Mouse (Mus musculus) G1E (cell line): ENCODE results near the gene Minos1. TPM values are rescaled to one million over a fixed set of nuclear protein-coding genes. Genes with fewer than 3 reads are reported as not detected.

Experiments used
- ATAC-seq: 2 replicates; pipeline ENCODE4 v1.8.0; 2016; ENCODE audit warnings: mild to moderate bottlenecking; ENCODE audit not compliant: insufficient number of reproducible peaks, poor library complexity, low FRiP score, severe bottlenecking; ENCODE audit errors: extremely low read depth
- DNase-seq: peaks from one replicate; pipeline ENCODE4 v3.0.0; 2012; ENCODE audit warnings: low spot score
- H3K27me3 ChIP-seq: 2 replicates; pipeline ENCODE4 v1.6.1; 2012; ENCODE audit warnings: mild to moderate bottlenecking, low read length, inconsistent platforms; ENCODE audit not compliant: insufficient read depth
- H3K36me3 ChIP-seq: replicated peaks from 2 replicates; pipeline ENCODE3; 2012; ENCODE audit warnings: mild to moderate bottlenecking, inconsistent platforms
- H3K4me1 ChIP-seq: 2 replicates; pipeline ENCODE4 v1.6.1; 2012; ENCODE audit warnings: low read depth, low read length, inconsistent platforms, mixed read lengths; ENCODE audit not compliant: insufficient read depth
- H3K4me3 ChIP-seq: 2 replicates; pipeline ENCODE4 v1.5.1; 2012; ENCODE audit warnings: low read depth, mild to moderate bottlenecking, inconsistent platforms, low read length, moderate library complexity, mixed read lengths
- H3K9me3 ChIP-seq: replicated peaks from 2 replicates; pipeline ENCODE4 v1.6.1; 2012; ENCODE audit warnings: inconsistent platforms
- CTCF ChIP-seq: IDR thresholded peaks from 2 replicates; pipeline ENCODE4 v1.5.1; 2012; ENCODE audit warnings: low read depth, low read length, inconsistent platforms, mixed read lengths
- GATA1 ChIP-seq: IDR thresholded peaks from 2 replicates; pipeline ENCODE4 v1.6.1; 2012; ENCODE audit warnings: borderline replicate concordance, low read length, inconsistent platforms, mixed read lengths
- GATA2 ChIP-seq: IDR thresholded peaks from 2 replicates; pipeline ENCODE4 v1.6.1; 2012; ENCODE audit warnings: low read depth, low read length, inconsistent platforms, borderline replicate concordance
- POLR2AphosphoS5 ChIP-seq: IDR thresholded peaks from 2 replicates; pipeline ENCODE4 v1.6.1; 2012; ENCODE audit warnings: low read depth, low read length, inconsistent platforms; ENCODE audit not compliant: insufficient replicate concordance
- TAL1 ChIP-seq: conservative IDR thresholded peaks from 2 replicates; pipeline ENCODE4 v1.6.1; 2012; ENCODE audit warnings: low read depth, low read length, inconsistent platforms, mixed read lengths
- polyA plus RNA-seq: library from polyadenylated mRNA; stranded (reverse); fragments of >175 nt; gene quantifications from 2 replicates; pipeline ENCODE4 v1.2.3, GENCODE M21; 2012
- total RNA-seq, 2 experiments: library from RNA; stranded (forward) in 1 of 2; stranded (reverse) in 1 of 2; fragments of 200-1000 nt in 1 of 2; fragments of >200 nt in 1 of 2; fragmentation: Nextera tagmentation in 1 of 2; gene quantifications; 2 replicates each; pipeline ENCODE4 v1.2.3; 2014 to 2017

The Minos1 gene
- total and polyA plus RNA-seq, 3 experiments: 12.8 to 342 (median 323) TPM

DNA sequence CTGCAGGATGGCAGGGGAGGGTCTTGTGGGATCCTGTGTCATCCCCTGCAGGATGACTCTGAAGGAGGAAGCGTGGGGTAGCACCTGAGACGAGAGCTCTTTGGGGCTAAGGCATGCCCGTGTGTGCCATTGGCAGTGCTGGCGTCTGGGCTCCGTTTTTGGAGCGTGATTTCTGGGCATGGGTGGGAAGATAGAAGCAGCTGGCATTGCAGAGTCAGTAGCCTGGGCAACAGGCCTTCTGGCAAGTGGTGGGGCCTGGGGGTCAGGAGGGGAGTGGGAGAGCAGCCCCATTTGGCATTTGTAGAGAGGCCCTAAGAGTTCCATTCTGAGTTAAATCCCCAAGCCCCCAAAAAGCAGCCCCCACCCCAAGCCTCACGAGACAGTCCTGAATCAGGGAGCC lies 78.1 kb downstream of the Minos1 start:
- ATAC-seq: no peak

More for the DNA sequence above, 78.1 kb downstream of the Minos1 start:
- H3K4me3 ChIP-seq: no peak overlapping the region
- no peaks in the 10 kb centered on the region for H3K9me3 ChIP-seq
- peaks cover 83% of the 10 kb centered on the region for H3K36me3 ChIP-seq
- H3K27me3 ChIP-seq: no peaks in the 10 kb centered on the region
- no peaks in the 10 kb centered on the region for H3K4me1 ChIP-seq
- no peak for DNase-seq
- TF ChIP-seq POLR2AphosphoS5 (no peak), CTCF (no peak), GATA1 (no peak), TAL1 (no peak), GATA2 (no peak)

Other genes with a start within 250 kb of the Minos1 start
- 2.9 and 5.4 TPM in 2 replicates for gene Otud3, start 217.2 kb downstream of the Minos1 start, total RNA-seq (2014; fragmentation: Nextera tagmentation)
- 11.0 and 11.7 TPM in 2 replicates for gene Otud3, start 217.2 kb downstream of the Minos1 start, total RNA-seq (2017)
- 11.8 and 14.5 TPM in 2 replicates for gene Otud3, start 217.2 kb downstream of the Minos1 start, polyA plus RNA-seq
- gene Rnf186, start 164.0 kb downstream of the Minos1 start, total RNA-seq (2014; fragmentation: Nextera tagmentation): not detected in 2 replicates
- gene Rnf186, start 164.0 kb downstream of the Minos1 start, total RNA-seq (2017): 0.12 and 0.27 TPM in 2 replicates
- gene Rnf186, start 164.0 kb downstream of the Minos1 start, polyA plus RNA-seq: not detected in 2 replicates
- gene Tmco4, start 158.2 kb downstream of the Minos1 start, total RNA-seq (2014; fragmentation: Nextera tagmentation): 8.8 and 11.6 TPM in 2 replicates
- 16.3 and 16.5 TPM in 2 replicates for gene Tmco4, start 158.2 kb downstream of the Minos1 start, total RNA-seq (2017)
- gene Tmco4, start 158.2 kb downstream of the Minos1 start, polyA plus RNA-seq: 17.1 and 19.8 TPM in 2 replicates
- not detected in 2 replicates for gene Htr6, start 55.5 kb downstream of the Minos1 start, total RNA-seq (2014; fragmentation: Nextera tagmentation)
- gene Htr6, start 55.5 kb downstream of the Minos1 start, total RNA-seq (2017): 0.06 TPM in 1 of 2 replicates, not detected in the other
- gene Htr6, start 55.5 kb downstream of the Minos1 start, polyA plus RNA-seq: not detected in 2 replicates
- gene Nbl1, start 38.1 kb downstream of the Minos1 start, total RNA-seq (2014; fragmentation: Nextera tagmentation): not detected in 2 replicates
- 0.11 TPM in 1 of 2 replicates, not detected in the other for gene Nbl1, start 38.1 kb downstream of the Minos1 start, total RNA-seq (2017)
- gene Nbl1, start 38.1 kb downstream of the Minos1 start, polyA plus RNA-seq: 0.05 and 0.18 TPM in 2 replicates
- gene Capzb, start 61.8 kb upstream of the Minos1 start, total RNA-seq (2014; fragmentation: Nextera tagmentation): 310 and 312 TPM in 2 replicates
- gene Capzb, start 61.8 kb upstream of the Minos1 start, total RNA-seq (2017): 86.7 and 91.8 TPM in 2 replicates
- 99.4 and 110 TPM in 2 replicates for gene Capzb, start 61.8 kb upstream of the Minos1 start, polyA plus RNA-seq
- gene Pqlc2, start 179.6 kb upstream of the Minos1 start, total RNA-seq (2014; fragmentation: Nextera tagmentation): 4.3 and 6.8 TPM in 2 replicates
- 11.8 and 14.0 TPM in 2 replicates for gene Pqlc2, start 179.6 kb upstream of the Minos1 start, total RNA-seq (2017)
- 3.8 and 4.4 TPM in 2 replicates for gene Pqlc2, start 179.6 kb upstream of the Minos1 start, polyA plus RNA-seq
- gene Akr7a5, start 179.6 kb upstream of the Minos1 start, total RNA-seq (2014; fragmentation: Nextera tagmentation): 7.8 and 13.2 TPM in 2 replicates
- 13.8 and 19.1 TPM in 2 replicates for gene Akr7a5, start 179.6 kb upstream of the Minos1 start, total RNA-seq (2017)
- gene Akr7a5, start 179.6 kb upstream of the Minos1 start, polyA plus RNA-seq: 57.3 and 64.0 TPM in 2 replicates
- 60.7 and 78.4 TPM in 2 replicates for gene Mrto4, start 221.5 kb upstream of the Minos1 start, total RNA-seq (2014; fragmentation: Nextera tagmentation)
- gene Mrto4, start 221.5 kb upstream of the Minos1 start, total RNA-seq (2017): 65.6 and 75.9 TPM in 2 replicates
- 68.6 and 97.0 TPM in 2 replicates for gene Mrto4, start 221.5 kb upstream of the Minos1 start, polyA plus RNA-seq
- 21.4 and 26.9 TPM in 2 replicates for gene Emc1, start 221.5 kb upstream of the Minos1 start, total RNA-seq (2014; fragmentation: Nextera tagmentation)
- 20.3 and 20.8 TPM in 2 replicates for gene Emc1, start 221.5 kb upstream of the Minos1 start, total RNA-seq (2017)
- gene Emc1, start 221.5 kb upstream of the Minos1 start, polyA plus RNA-seq: 5.3 and 9.4 TPM in 2 replicates
- 386 and 393 TPM in 2 replicates for gene Ubr4, start 221.5 kb upstream of the Minos1 start, total RNA-seq (2014; fragmentation: Nextera tagmentation)
- gene Ubr4, start 221.5 kb upstream of the Minos1 start, total RNA-seq (2017): 62.2 and 68.1 TPM in 2 replicates
- 67.8 and 132 TPM in 2 replicates for gene Ubr4, start 221.5 kb upstream of the Minos1 start, polyA plus RNA-seq